Mouse (Mus musculus): ENCODE data around the gene Oaz2.
"Not testable (repeated sequence)": the region's sequence is repeated elsewhere in the genome, so short reads cannot be mapped to it uniquely, and the experiment has no call there.

The Oaz2 gene

GRCm38 (mm10) chr9:65648730-65649129 lies 19.1 kb upstream of the Oaz2 start:
- intact Hi-C loops (cut with DNase I), result loop anchor here (2.0 kb wide), 1 partner anchor 18 kb away; no protein-coding TSS in a partner anchor

GRCm38 (mm10) chr9:65649997-65650396 lies 17.8 kb upstream of the Oaz2 start:
- intact Hi-C loops (cut with DNase I), result loop anchor here (2.0 kb wide), 1 partner anchor 19 kb away; no protein-coding TSS in a partner anchor

GRCm38 (mm10) chr9:65651957-65652356 lies 15.8 kb upstream of the Oaz2 start:
- intact Hi-C loops (cut with DNase I), result not testable (repeated sequence)

GRCm38 (mm10) chr9:65653741-65654140 lies 14.1 kb upstream of the Oaz2 start:
- intact Hi-C loops (cut with DNase I), result no loop called here

- intact Hi-C loops (cut with DNase I), result no loop called here
These were observed 13.0 kb upstream of the Oaz2 start for GRCm38 (mm10) chr9:65654700-65655237.

- intact Hi-C loops (cut with DNase I), result no loop called here
These were observed 12.3 kb upstream of the Oaz2 start for GRCm38 (mm10) chr9:65655540-65655939.

- intact Hi-C loops (cut with DNase I), result no loop called here
These were observed 10.6 kb upstream of the Oaz2 start for GRCm38 (mm10) chr9:65657218-65657617.

GRCm38 (mm10) chr9:65661029-65661428 lies 6.8 kb upstream of the Oaz2 start:
- intact Hi-C loops (cut with DNase I), result loop anchor here (10.0 kb wide), 1 partner anchor 136 kb away; the partner anchor contains the start of gene Ankdd1a

GRCm38 (mm10) chr9:65661493-65661892 lies 6.3 kb upstream of the Oaz2 start:
- intact Hi-C loops (cut with DNase I), result loop anchor here (10.0 kb wide), 1 partner anchor 137 kb away; the partner anchor contains the start of gene Ankdd1a

- intact Hi-C loops (cut with DNase I), result loop anchor here (1.0 to 10.0 kb wide), 2 partner anchors 59 to 139 kb away; partner anchors contain the start of gene Ankdd1a
These were observed 3.6 kb upstream of the Oaz2 start for GRCm38 (mm10) chr9:65664163-65664562.

- intact Hi-C loops (cut with DNase I), result loop anchor here (5.0 to 10.0 kb wide), 2 partner anchors 141 to 181 kb away; partner anchors contain the start of gene Ankdd1a
These were observed 1.8 kb upstream of the Oaz2 start for GRCm38 (mm10) chr9:65666042-65666441.

- intact Hi-C loops (cut with DNase I), result no loop called here
These were observed 3.7 kb downstream of the Oaz2 start for GRCm38 (mm10) chr9:65671431-65671931.

GRCm38 (mm10) chr9:65672996-65673395 lies 5.2 kb downstream of the Oaz2 start:
- intact Hi-C loops (cut with DNase I), result no loop called here

- intact Hi-C loops (cut with DNase I), result no loop called here
These were observed 7.9 kb downstream of the Oaz2 start for GRCm38 (mm10) chr9:65675461-65676357.

- intact Hi-C loops (cut with DNase I), result no loop called here
These were observed 8.7 kb downstream of the Oaz2 start for GRCm38 (mm10) chr9:65676358-65677118.

- intact Hi-C loops (cut with DNase I), result no loop called here
These were observed 9.3 kb downstream of the Oaz2 start for GRCm38 (mm10) chr9:65677119-65677462.

GRCm38 (mm10) chr9:65679181-65679761 lies 11.5 kb downstream of the Oaz2 start:
- intact Hi-C loops (cut with DNase I), result no loop called here

- intact Hi-C loops (cut with DNase I), result no loop called here
These were observed 13.3 kb downstream of the Oaz2 start for GRCm38 (mm10) chr9:65680938-65681633.

GRCm38 (mm10) chr9:65681634-65681940 lies 13.8 kb downstream of the Oaz2 start:
- intact Hi-C loops (cut with DNase I), result no loop called here

- intact Hi-C loops (cut with DNase I), result no loop called here
These were observed 14.4 kb downstream of the Oaz2 start for GRCm38 (mm10) chr9:65682183-65682582.

- intact Hi-C loops (cut with DNase I), result no loop called here
These were observed 15.2 kb downstream of the Oaz2 start for GRCm38 (mm10) chr9:65682994-65683393.
